Mouse (Mus musculus): ENCODE data around the gene Prkar2a.

DNA sequence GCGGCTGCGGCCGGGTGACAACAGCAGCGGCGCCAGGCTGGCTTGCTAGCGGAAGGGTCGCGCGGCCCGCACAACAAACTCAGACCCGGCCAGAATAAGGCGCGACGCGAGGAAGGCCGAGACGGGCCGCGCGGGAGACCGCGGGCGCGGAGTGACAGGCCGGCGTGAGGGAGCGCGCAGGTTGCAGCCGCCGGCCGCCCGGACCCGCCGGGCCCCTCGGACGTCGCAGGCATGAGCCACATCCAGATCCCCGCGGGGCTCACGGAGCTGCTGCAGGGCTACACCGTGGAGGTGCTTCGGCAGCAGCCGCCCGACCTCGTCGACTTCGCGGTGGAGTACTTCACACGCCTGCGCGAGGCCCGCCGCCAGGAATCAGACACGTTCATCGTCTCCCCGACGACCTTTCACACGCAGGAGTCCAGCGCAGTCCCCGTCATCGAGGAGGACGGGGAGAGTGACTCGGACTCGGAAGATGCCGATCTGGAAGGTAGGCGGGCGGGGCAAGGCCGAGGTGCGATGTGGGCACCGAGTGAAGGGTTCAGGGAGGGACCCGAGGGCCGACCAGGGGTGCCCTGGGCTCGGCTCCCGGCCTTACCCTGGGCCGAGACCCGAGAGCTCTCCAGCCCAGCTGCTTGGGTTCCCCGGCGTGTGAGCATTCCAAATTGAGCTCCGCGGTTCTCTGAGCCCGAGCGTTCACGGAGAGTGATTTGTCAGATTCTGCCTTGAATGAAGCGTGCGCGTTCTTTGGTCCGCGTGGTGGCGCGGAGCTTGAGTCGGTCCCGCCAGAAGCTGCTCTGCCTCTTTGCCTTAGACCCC lies 3.3 kb downstream of the Prkar2a start:
- no peak for TF ChIP-seq POLR2A (IDR thresholded peaks at IDR 0.05; ENCODE audit: low read depth, low read length)
- 0 out of 2 replicates have a peak, but pooled peaks have one; percentile 19 for TF ChIP-seq CTCF (IDR thresholded peaks at IDR 0.05; ENCODE audit: extremely low read depth, insufficient read length, insufficient replicate concordance, low read depth, low read length)
